Comparison of ENCODE assay signal across 8 mouse cellular contexts in the genomic region with DNA sequence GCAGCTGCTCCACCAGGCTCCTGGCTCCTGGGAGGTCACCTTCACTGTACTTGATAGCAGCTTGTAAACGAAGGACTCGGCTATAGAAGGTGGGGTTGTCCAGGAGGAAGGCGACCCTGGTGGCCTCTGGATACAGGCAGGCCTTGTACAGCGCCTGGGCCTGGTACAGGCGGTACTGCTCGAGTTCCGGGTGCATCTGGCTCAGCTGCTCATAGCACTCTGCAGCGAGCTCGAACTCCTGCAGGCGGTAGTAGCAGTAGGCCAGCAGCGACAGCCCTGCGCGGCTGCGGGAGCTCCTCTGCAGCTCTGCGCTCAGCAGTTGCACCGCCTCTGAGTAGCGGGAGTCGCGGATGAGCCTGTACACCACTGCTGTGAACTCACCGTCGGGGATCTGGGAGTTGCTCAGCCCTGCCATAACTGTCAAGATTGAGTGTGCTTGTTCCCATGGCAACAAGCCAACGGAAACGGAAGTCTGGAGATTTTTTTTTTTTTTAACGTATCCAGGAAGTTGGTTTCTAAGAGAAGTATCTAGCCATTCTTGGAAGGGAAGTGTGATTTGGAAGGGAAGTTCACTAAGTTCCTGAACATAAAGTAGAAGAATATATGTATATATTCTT. TPM values are rescaled to one million over a fixed set of nuclear protein-coding genes. Genes with fewer than 3 reads are reported as not detected.
A peak's percentile ranks its signal among the peaks of the same experiment; 100 is the strongest.
DNase-seq lines count a peak whose midpoint lies in the region; ATAC-seq and TF ChIP-seq lines count a peak whose summit lies in the region.
"Not testable (repeated sequence)": the region's sequence is repeated elsewhere in the genome, so short reads cannot be mapped to it uniquely, and the experiment has no call there.

Ttc30a2 (minus strand) TSS at position 419 of the 617 bp plus-strand sequence.

- 27% methylated on average over 24 of the region's 24 CpGs for WGBS in embryonic facial prominence, embryonic 10.5 days
- 18% methylated on average over 23 of the region's 24 CpGs for WGBS in heart, embryonic 12.5 days
- WGBS in hindbrain, postnatal 0 days, result 17% methylated on average over 16 of the region's 24 CpGs

- not testable (repeated sequence) for H3K27ac ChIP-seq in embryonic facial prominence, embryonic 10.5 days (replicated peaks); heart, embryonic 12.5 days (ENCODE audit: poor library complexity, severe bottlenecking); hindbrain, postnatal 0 days

- H3K4me1 ChIP-seq in embryonic facial prominence, embryonic 10.5 days; heart, embryonic 12.5 days (replicated peaks); hindbrain, postnatal 0 days (ENCODE audit: insufficient read depth, low read length): not testable (repeated sequence)

- not testable (repeated sequence) for H3K9me3 ChIP-seq in embryonic facial prominence, embryonic 10.5 days; heart, embryonic 12.5 days (replicated peaks); hindbrain, postnatal 0 days (ENCODE audit: low read length)

- H3K9ac ChIP-seq in heart, embryonic 12.5 days; hindbrain, postnatal 0 days (replicated peaks; ENCODE audit: low read length): not testable (repeated sequence)

- not testable (repeated sequence) for TF ChIP-seq CTCF in hindbrain, postnatal 0 days (IDR thresholded peaks at IDR 0.05; ENCODE audit: low read depth)

- H3K4me2 ChIP-seq in heart, embryonic 12.5 days, result peak within 1 kb of the TSS; percentile 55
- 0 out of 2 replicates have a peak within 1 kb of the TSS, but pooled peaks have one; percentile 1 for H3K4me2 ChIP-seq in hindbrain, postnatal 0 days (ENCODE audit: low read depth, low read length)

- peak; percentile 55 for DNase-seq in T-cell, adult 2 months (ENCODE audit: low spot score)
- peak; percentile 36 for DNase-seq in embryonic facial prominence, embryonic 10.5 days (ENCODE audit: low spot score)
- peak; percentile 73 for DNase-seq in hindbrain, postnatal 0 days (ENCODE audit: low spot score)
- peak; percentile 40 for DNase-seq in layer of hippocampus, adult 9-11 months
- DNase-seq in lung, postnatal 14 days, result peak; percentile 45
- DNase-seq in neural tube, embryonic 10.5 days (ENCODE audit: extremely low spot score, low spot score), result peak; percentile 29
- peak; percentile 54 for DNase-seq in thymus, postnatal 0 days (ENCODE audit: low spot score)

- not testable (repeated sequence) for H3K36me3 ChIP-seq in embryonic facial prominence, embryonic 10.5 days (replicated peaks); heart, embryonic 12.5 days; hindbrain, postnatal 0 days (ENCODE audit: insufficient read depth, low read length)

- peak within 1 kb of the TSS; percentile 33; the same call in 1 of the 2 replicates for H3K4me3 ChIP-seq in embryonic facial prominence, embryonic 10.5 days
- peak within 1 kb of the TSS; percentile 23; the same call in 1 of the 2 replicates for H3K4me3 ChIP-seq in heart, embryonic 12.5 days
- not testable (repeated sequence) for H3K4me3 ChIP-seq in hindbrain, postnatal 0 days (ENCODE audit: low read length)

- not testable (repeated sequence) for H3K27me3 ChIP-seq in embryonic facial prominence, embryonic 10.5 days (replicated peaks; ENCODE audit: low read depth, poor library complexity, severe bottlenecking); heart, embryonic 12.5 days (replicated peaks); hindbrain, postnatal 0 days (ENCODE audit: insufficient read depth, low read length)

- peak; percentile 58; the same call in 1 of the 2 replicates for ATAC-seq in heart, embryonic 12.5 days (ENCODE audit: insufficient number of reproducible peaks, low FRiP score)
- ATAC-seq in hindbrain, postnatal 0 days, result peak; percentile 69

RNA-seq across cellular contexts. Expression of gene Ttc30a2, which starts in this region (rescaled TPM):
- 0.23 and 0.65 TPM in 2 replicates for polyA plus RNA-seq in embryonic facial prominence, embryonic 10.5 days (2016; fragmentation: Nextera tagmentation; extraction: Ambion mirVana)
- 0.72 and 1.5 TPM in 2 replicates for polyA plus RNA-seq in heart, embryonic 12.5 days (2016; fragmentation: Nextera tagmentation; extraction: Ambion mirVana)
- 0.86 and 1.9 TPM in 2 replicates for total RNA-seq in hindbrain, postnatal 0 days (2014; rRNA removed)
- polyA plus RNA-seq in hindbrain, postnatal 0 days (2015; fragmentation: Nextera tagmentation; extraction: Ambion mirVana), result 0.19 and 0.38 TPM in 2 replicates
- polyA plus RNA-seq in thymus, postnatal 0 days (2015; fragmentation: Nextera tagmentation; extraction: Ambion mirVana), result 0.22 and 0.34 TPM in 2 replicates

Comparison
In these comparisons a context has a peak if more than half of its experiments do, and no peak if none do; other contexts are left out.
1. Peak in DNase-seq and H3K4me3 ChIP-seq in embryonic facial prominence, embryonic 10.5 days; RNA of the gene not detected or under 1 TPM.
2. Peak in DNase-seq in thymus, postnatal 0 days; RNA of the gene not detected or under 1 TPM.